Mouse (Mus musculus) embryonic fibroblast, embryonic 13.5 days (primary cell): Measurements from ENCODE around the gene Vsig10l. TPM values are rescaled to one million over a fixed set of nuclear protein-coding genes. Genes with fewer than 3 reads are reported as not detected.

Source experiments
- H3K27ac ChIP-seq: 2 replicates; pipeline ENCODE4 v1.5.1; 2012; ENCODE audit warnings: low read length, control low read depth, inconsistent platforms; ENCODE audit not compliant: insufficient read depth
- H3K4me1 ChIP-seq: 2 replicates; pipeline ENCODE4 v1.6.1; 2011; ENCODE audit warnings: low read length; ENCODE audit not compliant: control insufficient read depth, insufficient read depth
- H3K4me3 ChIP-seq: 2 replicates; pipeline ENCODE4 v1.5.1; 2011; ENCODE audit warnings: mild to moderate bottlenecking, control low read depth, low read length; ENCODE audit not compliant: insufficient read depth
- CTCF ChIP-seq: IDR thresholded peaks from 2 replicates; pipeline ENCODE4 v1.5.1; 2011; ENCODE audit warnings: mild to moderate bottlenecking, control low read depth, low read length, moderate library complexity, borderline replicate concordance; ENCODE audit not compliant: insufficient read depth
- POLR2A ChIP-seq: IDR thresholded peaks from 2 replicates; pipeline ENCODE4 v1.6.1; 2011; ENCODE audit warnings: low read depth, mild to moderate bottlenecking, control low read depth, low read length, moderate library complexity
- polyA plus RNA-seq: library from polyadenylated mRNA; stranded (reverse); fragments of >200 nt; gene quantifications from 2 replicates; pipeline ENCODE4 v1.2.4, GENCODE M21; 2011; ENCODE audit warnings: low read depth; ENCODE audit not compliant: missing spikeins, insufficient read length

Vsig10l gene
- polyA plus RNA-seq, 1 experiment, result 3.1 TPM

GRCm38 (mm10) chr7:43518341-43518740 is 55.4 kb downstream of the Vsig10l start:
- Histone ChIP-seq H3K4me1 (no peaks in the 10 kb centered on the region), H3K4me3 (no peak overlapping the region), H3K27ac (no peak overlapping the region)
- TF ChIP-seq CTCF (no peak), POLR2A (no peak)

Other genes starting within 250 kb of the Vsig10l start
- gene Zfp715, start 149.9 kb upstream of the Vsig10l start, polyA plus RNA-seq, result 18.9 and 19.4 TPM in 2 replicates
- 0.27 TPM in 1 of 2 replicates, not detected in the other for gene Siglecf, start 111.8 kb upstream of the Vsig10l start, polyA plus RNA-seq
- gene Siglecg, start 54.9 kb upstream of the Vsig10l start, polyA plus RNA-seq, result 12.5 and 30.9 TPM in 2 replicates
- not detected in 2 replicates for gene Lim2, start 35.5 kb upstream of the Vsig10l start, polyA plus RNA-seq
- gene Nkg7, start 26.1 kb upstream of the Vsig10l start, polyA plus RNA-seq, result not detected in 2 replicates
- gene Cldnd2, start 22.4 kb upstream of the Vsig10l start, polyA plus RNA-seq, result not detected in 2 replicates
- gene Etfb, start 19.1 kb upstream of the Vsig10l start, polyA plus RNA-seq, result 104 and 143 TPM in 2 replicates
- gene Gm45233, start 19.0 kb upstream of the Vsig10l start, polyA plus RNA-seq, result 0.72 TPM in 1 of 2 replicates, not detected in the other
- 19.4 and 23.7 TPM in 2 replicates for gene Iglon5, start 26.9 kb downstream of the Vsig10l start, polyA plus RNA-seq
- not detected in 2 replicates for gene 4931406B18Rik, start 42.8 kb downstream of the Vsig10l start, polyA plus RNA-seq
- 0.72 TPM in 1 of 2 replicates, not detected in the other for gene Cd33, start 81.3 kb downstream of the Vsig10l start, polyA plus RNA-seq
- 2.8 and 4.1 TPM in 2 replicates for gene Zfp658, start 99.1 kb downstream of the Vsig10l start, polyA plus RNA-seq
- gene Zfp719, start 116.5 kb downstream of the Vsig10l start, polyA plus RNA-seq, result 19.8 and 24.2 TPM in 2 replicates
- gene Zfp819, start 144.0 kb downstream of the Vsig10l start, polyA plus RNA-seq, result not detected in 2 replicates
- not detected in 2 replicates for gene Ceacam18, start 171.6 kb downstream of the Vsig10l start, polyA plus RNA-seq
- gene Siglece, start 197.0 kb downstream of the Vsig10l start, polyA plus RNA-seq, result not detected in 2 replicates
- gene Ctu1, start 208.9 kb downstream of the Vsig10l start, polyA plus RNA-seq, result 6.5 and 6.6 TPM in 2 replicates
- gene Klk14, start 227.3 kb downstream of the Vsig10l start, polyA plus RNA-seq, result not detected in 2 replicates
- gene Klk13, start 249.4 kb downstream of the Vsig10l start, polyA plus RNA-seq, result not detected in 2 replicates